Mouse (Mus musculus) hindbrain, postnatal 0 days (tissue): ENCODE data around the gene Gm37240. TPM values are rescaled to one million over a fixed set of nuclear protein-coding genes. Genes with fewer than 3 reads are reported as not detected.

Experiments used
- ATAC-seq: fragments of 200-750 bp; cut with Nextera tagmentation; 2 replicates; pipeline ENCODE4 v1.8.0; 2017; ENCODE audit warnings: mild to moderate bottlenecking, moderate TSS enrichment, moderate library complexity
- DNase-seq: peaks from one replicate; pipeline ENCODE4 v3.0.0-alpha.2; 2015; ENCODE audit warnings: low spot score
- H3K27ac ChIP-seq: fragments of 300-500 bp; sonication (generic); 2 replicates; pipeline ENCODE4 v1.5.1; 2014; ENCODE audit warnings: mild to moderate bottlenecking
- H3K27me3 ChIP-seq: fragments of 300-500 bp; sonication (generic); 2 replicates; pipeline ENCODE4 v1.6.1; 2014; ENCODE audit warnings: low read length, mixed read lengths; ENCODE audit not compliant: insufficient read depth
- H3K36me3 ChIP-seq: fragments of 300-500 bp; sonication (generic); 2 replicates; pipeline ENCODE4 v1.6.1; 2014; ENCODE audit warnings: low read length, mixed read lengths; ENCODE audit not compliant: insufficient read depth
- H3K4me1 ChIP-seq: fragments of 300-500 bp; sonication (generic); 2 replicates; pipeline ENCODE4 v1.6.1; 2014; ENCODE audit warnings: antibody characterized with exemption, low read length, mixed read lengths; ENCODE audit not compliant: insufficient read depth
- H3K4me2 ChIP-seq: fragments of 300-500 bp; sonication (generic); 2 replicates; pipeline ENCODE4 v1.6.1; 2014; ENCODE audit warnings: low read depth, mild to moderate bottlenecking, low read length, moderate library complexity, mixed read lengths
- H3K4me3 ChIP-seq: fragments of 300-500 bp; sonication (generic); 2 replicates; pipeline ENCODE4 v1.5.1; 2014; ENCODE audit warnings: low read length
- H3K9ac ChIP-seq: fragments of 300-500 bp; sonication (generic); replicated peaks from 2 replicates; pipeline ENCODE4 v1.6.1; 2014; ENCODE audit warnings: mild to moderate bottlenecking, low read length, moderate library complexity, mixed read lengths
- H3K9me3 ChIP-seq: fragments of 300-500 bp; sonication (generic); 2 replicates; pipeline ENCODE4 v1.6.1; 2016; ENCODE audit warnings: low read length, mixed read lengths
- CTCF ChIP-seq: IDR thresholded peaks from 2 replicates; pipeline ENCODE4 v1.5.1; 2016; ENCODE audit warnings: antibody characterized with exemption, control low read depth, low read depth
- WGBS: fragments of 180-500 bp; shearing (Covaris S2); extraction: QIAGEN DNeasy Blood & Tissue Kit; methylation state at CpG from one replicate; pipeline ENCODE4 v1.1.7; 2014; 5-methylcytosine and 5-hydroxymethylcytosine counted together
- polyA plus RNA-seq: library from polyadenylated mRNA; unstranded; fragments of >200 nt; fragmentation: Nextera tagmentation; extraction: Ambion mirVana; gene quantifications from 2 replicates; pipeline ENCODE4 v1.2.1, GENCODE M21; 2015
- total RNA-seq: library from RNA; depleted of rRNA; stranded (reverse); fragments of >200 nt; gene quantifications from 2 replicates; pipeline ENCODE4 v1.2.3, GENCODE M21; 2014

Gene Gm37240
- total and polyA plus RNA-seq, 2 experiments from 2014 or later = 1.5 TPM; not detected in 1

GRCm38 (mm10) chr3:85904371-85904770 lies 17.1 kb upstream of the Gm37240 start:
- Histone ChIP-seq H3K27me3 (no peaks in the 10 kb centered on the region), H3K27ac (no peak overlapping the region), H3K4me3 (no peak overlapping the region), H3K9me3 (no peaks in the 10 kb centered on the region), H3K9ac (no peak overlapping the region), H3K4me2 (no peak overlapping the region), H3K36me3 (no peaks in the 10 kb centered on the region), H3K4me1 (no peaks in the 10 kb centered on the region)
- no peak for TF ChIP-seq CTCF
- ATAC-seq (no peak), DNase-seq (no peak)

GRCm38 (mm10) chr3:85895020-85895419 lies 7.7 kb upstream of the Gm37240 start:
- Histone ChIP-seq H3K27ac (no peak overlapping the region), H3K4me3 (no peak overlapping the region), H3K4me1 (no peaks in the 10 kb centered on the region), H3K4me2 (no peak overlapping the region), H3K36me3 (no peaks in the 10 kb centered on the region), H3K9ac (no peak overlapping the region), H3K27me3 (no peaks in the 10 kb centered on the region), H3K9me3 (no peaks in the 10 kb centered on the region)
- TF ChIP-seq CTCF = no peak
- ATAC-seq = no peak
- DNase-seq = no peak
- 95% methylated on average over 5 of the region's 5 CpGs for WGBS

- H3K9me3 ChIP-seq = no peaks in the 10 kb centered on the region
- H3K4me2 ChIP-seq = no peak overlapping the region
- no peak overlapping the region for H3K4me3 ChIP-seq
- H3K4me1 ChIP-seq = no peaks in the 10 kb centered on the region
- no peak overlapping the region for H3K9ac ChIP-seq
- ATAC-seq (no peak), DNase-seq (no peak)
- no peak for TF ChIP-seq CTCF
- H3K36me3 ChIP-seq = no peaks in the 10 kb centered on the region
- 55% methylated on average over 1 of the region's 1 CpGs for WGBS
- H3K27me3 ChIP-seq = 0 out of 2 replicates have a peak, but pooled peaks cover 3% of the 10 kb centered on the region
- H3K27ac ChIP-seq = no peak overlapping the region
Measured at GRCm38 (mm10) chr3:85891571-85891970, 4.3 kb upstream of the Gm37240 start.

GRCm38 (mm10) chr3:85888221-85888671 lies 928 bp upstream of the Gm37240 start:
- 15% methylated on average over 11 of the region's 11 CpGs for WGBS
- Histone ChIP-seq H3K4me2 (peak overlapping the region; percentile 98), H3K4me3 (peak overlapping the region; percentile 57; the same call in 1 of the 2 replicates), H3K36me3 (no peaks in the 10 kb centered on the region), H3K9me3 (no peaks in the 10 kb centered on the region), H3K27ac (no peak overlapping the region), H3K27me3 (0 out of 2 replicates have a peak, but pooled peaks cover 3% of the 10 kb centered on the region), H3K4me1 (no peaks in the 10 kb centered on the region), H3K9ac (no peak overlapping the region)
- peak; percentile 12 for DNase-seq
- TF ChIP-seq CTCF = no peak
- peak; percentile 10; the same call in 1 of the 2 replicates for ATAC-seq

GRCm38 (mm10) chr3:85886636-85887238 lies 581 bp downstream of the Gm37240 start:
- no peak for TF ChIP-seq CTCF
- H3K4me1 ChIP-seq = no peaks in the 10 kb centered on the region
- 0 out of 2 replicates have a peak, but pooled peaks cover 3% of the 10 kb centered on the region for H3K27me3 ChIP-seq
- no peaks in the 10 kb centered on the region for H3K36me3 ChIP-seq
- no peak overlapping the region for H3K27ac ChIP-seq
- ATAC-seq = 0 out of 2 replicates have a peak, but pooled peaks have one; percentile 21
- peak overlapping the region; percentile 57 for H3K4me3 ChIP-seq
- 4% methylated on average over 22 of the region's 22 CpGs for WGBS
- H3K4me2 ChIP-seq = peak overlapping the region; percentile 98
- no peaks in the 10 kb centered on the region for H3K9me3 ChIP-seq
- no peak for DNase-seq
- peak overlapping the region; percentile 40; the same call in 1 of the 2 replicates for H3K9ac ChIP-seq

GRCm38 (mm10) chr3:85885906-85886305 lies 1.4 kb downstream of the Gm37240 start:
- no peak overlapping the region for H3K4me3 ChIP-seq
- WGBS = 36% methylated on average over 1 of the region's 1 CpGs
- DNase-seq = no peak

GRCm38 (mm10) chr3:85880687-85881086 lies 6.6 kb downstream of the Gm37240 start:
- 90% methylated on average over 2 of the region's 2 CpGs for WGBS
- no peak overlapping the region for H3K9ac ChIP-seq
- H3K27me3 ChIP-seq = no peaks in the 10 kb centered on the region
- no peaks in the 10 kb centered on the region for H3K36me3 ChIP-seq
- no peak for DNase-seq
- H3K9me3 ChIP-seq = no peaks in the 10 kb centered on the region
- no peak for TF ChIP-seq CTCF
- no peak overlapping the region for H3K4me3 ChIP-seq
- no peak overlapping the region for H3K27ac ChIP-seq
- H3K4me2 ChIP-seq = no peak overlapping the region
- H3K4me1 ChIP-seq = no peaks in the 10 kb centered on the region
- no peak for ATAC-seq

More at GRCm38 (mm10) chr3:85885906-85886305, 1.4 kb downstream of the Gm37240 start:
- TF ChIP-seq CTCF = no peak
- ATAC-seq = no peak
- Histone ChIP-seq H3K9me3 (no peaks in the 10 kb centered on the region), H3K27me3 (0 out of 2 replicates have a peak, but pooled peaks cover 3% of the 10 kb centered on the region), H3K36me3 (no peaks in the 10 kb centered on the region), H3K4me2 (no peak overlapping the region), H3K27ac (no peak overlapping the region), H3K9ac (no peak overlapping the region), H3K4me1 (no peaks in the 10 kb centered on the region)
